Mouse (Mus musculus): ENCODE results near the gene Gm5788. TPM values are rescaled to one million over a fixed set of nuclear protein-coding genes. Genes with fewer than 3 reads are reported as not detected.

Gene Gm5788
- polyA plus RNA-seq (2014; fragmentation: Illumina TruSeq; extraction: RNeasy Lipid Tissue Mini Kit (QIAGEN cat#74804); ENCODE audit: insufficient read depth, low read depth, low replicate concordance): not detected

DNA sequence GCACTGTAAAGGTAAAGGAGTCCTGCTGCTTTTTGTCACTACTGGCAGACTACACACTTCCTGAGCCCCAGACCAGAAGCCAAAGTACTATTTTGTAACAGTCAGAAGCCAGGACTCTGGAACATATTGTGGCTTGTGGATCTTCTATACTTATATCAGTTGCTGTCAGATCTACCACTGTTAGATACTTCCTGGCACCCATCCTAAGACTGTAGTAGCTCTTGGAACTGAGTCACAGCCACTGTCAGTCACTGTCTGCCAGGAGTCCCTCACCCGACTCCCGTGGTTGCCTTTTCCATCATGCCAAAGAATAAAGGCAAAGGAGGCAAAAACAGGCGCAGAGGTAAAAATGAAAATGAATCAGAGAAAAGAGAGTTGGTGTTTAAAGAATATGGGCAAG lies at the start of gene Gm5788:
Gene Gm5788, plus strand, starts transcription at position 301 of the 400 bp plus-strand sequence.

GRCm38 (mm10) chr12:87471964-87472786 lies 22.3 kb upstream of the Gm5788 start, which contains the start of gene Snw1:
Gene Snw1 (minus strand): TSS chr12:87472274.

GRCm38 (mm10) chr12:87514016-87514415 lies 19.5 kb downstream of the Gm5788 start, which contains the start of gene Gm8300:
Gene Gm8300 (plus strand): TSS chr12:87514316.

Other genes starting within 250 kb of the Gm5788 start
- 19.3 TPM for gene Vipas39, start 228.5 kb upstream of the Gm5788 start, polyA plus RNA-seq (2014; fragmentation: Illumina TruSeq; extraction: RNeasy Lipid Tissue Mini Kit (QIAGEN cat#74804); ENCODE audit: insufficient read depth, low read depth, low replicate concordance)
- 116 TPM for gene Ahsa1, start 228.2 kb upstream of the Gm5788 start, polyA plus RNA-seq (2014; fragmentation: Illumina TruSeq; extraction: RNeasy Lipid Tissue Mini Kit (QIAGEN cat#74804); ENCODE audit: insufficient read depth, low read depth, low replicate concordance)
- gene Ism2, start 195.0 kb upstream of the Gm5788 start, polyA plus RNA-seq (2014; fragmentation: Illumina TruSeq; extraction: RNeasy Lipid Tissue Mini Kit (QIAGEN cat#74804); ENCODE audit: insufficient read depth, low read depth, low replicate concordance): 1.3 TPM
- 80.8 TPM for gene Sptlc2, start 106.4 kb upstream of the Gm5788 start, polyA plus RNA-seq (2014; fragmentation: Illumina TruSeq; extraction: RNeasy Lipid Tissue Mini Kit (QIAGEN cat#74804); ENCODE audit: insufficient read depth, low read depth, low replicate concordance)
- 91.3 TPM for gene Slirp, start 50.8 kb upstream of the Gm5788 start, polyA plus RNA-seq (2014; fragmentation: Illumina TruSeq; extraction: RNeasy Lipid Tissue Mini Kit (QIAGEN cat#74804); ENCODE audit: insufficient read depth, low read depth, low replicate concordance)
- 8.7 TPM for gene Alkbh1, start 50.7 kb upstream of the Gm5788 start, polyA plus RNA-seq (2014; fragmentation: Illumina TruSeq; extraction: RNeasy Lipid Tissue Mini Kit (QIAGEN cat#74804); ENCODE audit: insufficient read depth, low read depth, low replicate concordance)
- 48.4 TPM for gene Snw1, start 22.4 kb upstream of the Gm5788 start, polyA plus RNA-seq (2014; fragmentation: Illumina TruSeq; extraction: RNeasy Lipid Tissue Mini Kit (QIAGEN cat#74804); ENCODE audit: insufficient read depth, low read depth, low replicate concordance)
- not detected for gene Gm8300, start 19.6 kb downstream of the Gm5788 start, polyA plus RNA-seq (2014; fragmentation: Illumina TruSeq; extraction: RNeasy Lipid Tissue Mini Kit (QIAGEN cat#74804); ENCODE audit: insufficient read depth, low read depth, low replicate concordance)
- gene Oog1, start 108.0 kb downstream of the Gm5788 start, polyA plus RNA-seq (2014; fragmentation: Illumina TruSeq; extraction: RNeasy Lipid Tissue Mini Kit (QIAGEN cat#74804); ENCODE audit: insufficient read depth, low read depth, low replicate concordance): not detected
- gene Gm4027, start 124.1 kb downstream of the Gm5788 start, polyA plus RNA-seq (2014; fragmentation: Illumina TruSeq; extraction: RNeasy Lipid Tissue Mini Kit (QIAGEN cat#74804); ENCODE audit: insufficient read depth, low read depth, low replicate concordance): not detected
- gene Gm16381, start 149.9 kb downstream of the Gm5788 start, polyA plus RNA-seq (2014; fragmentation: Illumina TruSeq; extraction: RNeasy Lipid Tissue Mini Kit (QIAGEN cat#74804); ENCODE audit: insufficient read depth, low read depth, low replicate concordance): not detected

All from lung, adult 10 weeks (tissue).